Mouse (Mus musculus) ES-Bruce4 (cell line): ENCODE data around the gene Mex3d.

Experiments
- CTCF ChIP-seq: IDR thresholded peaks from one replicate; pipeline ENCODE4 v1.8.1; 2011; ENCODE audit warnings: low read depth, low read length
- EP300 ChIP-seq: IDR thresholded peaks from 2 replicates; pipeline ENCODE4 v1.6.1; 2011; ENCODE audit warnings: low read depth, low read length; ENCODE audit not compliant: insufficient read depth
- POLR2A ChIP-seq: IDR thresholded peaks from one replicate; pipeline ENCODE4 v1.8.1; 2011; ENCODE audit warnings: low read length; ENCODE audit not compliant: insufficient read depth

- TF ChIP-seq CTCF, result no peak
- TF ChIP-seq POLR2A, result no peak
- no peak for TF ChIP-seq EP300
These were observed 4.7 kb downstream of the Mex3d start for GRCm38 (mm10) chr10:80382641-80383365.
